Mouse (Mus musculus) brown adipose tissue, adult 24 weeks (tissue): ENCODE results near the gene Glo1. TPM values are rescaled to one million over a fixed set of nuclear protein-coding genes. Genes with fewer than 3 reads are reported as not detected.

ENCODE experiments used
- H3K27ac ChIP-seq: fragments of 200-500 bp; replicated peaks from 2 replicates; pipeline ENCODE4 v1.5.1; 2012; ENCODE audit warnings: low read depth, mild to moderate bottlenecking, low read length
- H3K4me1 ChIP-seq: fragments of 200-500 bp; 2 replicates; pipeline ENCODE4 v1.6.1; 2012; ENCODE audit warnings: low read length, mixed read lengths; ENCODE audit not compliant: control insufficient read depth, insufficient read depth, insufficient read length
- H3K4me3 ChIP-seq: fragments of 200-500 bp; 2 replicates; pipeline ENCODE4 v1.5.1; 2012; ENCODE audit warnings: low read depth, mild to moderate bottlenecking, low read length, moderate library complexity; ENCODE audit not compliant: insufficient read depth
- polyA plus RNA-seq: library from polyadenylated mRNA; stranded (reverse); fragments of >200 nt; gene quantifications from 2 replicates; pipeline ENCODE4 v1.2.4, GENCODE M21; 2012; ENCODE audit not compliant: missing spikeins, insufficient read depth, insufficient read length

The Glo1 gene
- polyA plus RNA-seq, 1 experiment, result 106 TPM

- Histone ChIP-seq H3K27ac (no peak overlapping the region), H3K4me1 (peaks cover 6% of the 10 kb centered on the region; the same call in 1 of the 2 replicates), H3K4me3 (no peak overlapping the region)
Observed at GRCm38 (mm10) chr17:30553027-30553937, 73.4 kb downstream of the Glo1 start.

GRCm38 (mm10) chr17:30550774-30551107, 75.9 kb downstream of the Glo1 start:
- no peak overlapping the region for H3K27ac ChIP-seq
- no peak overlapping the region for H3K4me3 ChIP-seq
- H3K4me1 ChIP-seq, result peaks cover 6% of the 10 kb centered on the region; the same call in 1 of the 2 replicates

GRCm38 (mm10) chr17:30549899-30550773, 76.5 kb downstream of the Glo1 start:
- Histone ChIP-seq H3K4me3 (no peak overlapping the region), H3K27ac (no peak overlapping the region), H3K4me1 (peaks cover 6% of the 10 kb centered on the region; the same call in 1 of the 2 replicates)

GRCm38 (mm10) chr17:30539098-30539497, 87.6 kb downstream of the Glo1 start:
- H3K27ac ChIP-seq, result no peak overlapping the region

GRCm38 (mm10) chr17:30536651-30537050, 90.0 kb downstream of the Glo1 start:
- Histone ChIP-seq H3K4me1 (no peaks in the 10 kb centered on the region), H3K27ac (no peak overlapping the region), H3K4me3 (no peak overlapping the region)

More at GRCm38 (mm10) chr17:30539098-30539497, 87.6 kb downstream of the Glo1 start:
- Histone ChIP-seq H3K4me1 (no peaks in the 10 kb centered on the region), H3K4me3 (no peak overlapping the region)

Other genes starting within 250 kb of the Glo1 start
- gene Btbd9, start 50.4 kb downstream of the Glo1 start, polyA plus RNA-seq, result 5.0 and 11.7 TPM in 2 replicates
- not detected in 2 replicates for gene Dnah8, start 2.5 kb downstream of the Glo1 start, polyA plus RNA-seq